Mouse (Mus musculus): ENCODE measurements around the gene Ptms.

The Ptms gene

DNA sequence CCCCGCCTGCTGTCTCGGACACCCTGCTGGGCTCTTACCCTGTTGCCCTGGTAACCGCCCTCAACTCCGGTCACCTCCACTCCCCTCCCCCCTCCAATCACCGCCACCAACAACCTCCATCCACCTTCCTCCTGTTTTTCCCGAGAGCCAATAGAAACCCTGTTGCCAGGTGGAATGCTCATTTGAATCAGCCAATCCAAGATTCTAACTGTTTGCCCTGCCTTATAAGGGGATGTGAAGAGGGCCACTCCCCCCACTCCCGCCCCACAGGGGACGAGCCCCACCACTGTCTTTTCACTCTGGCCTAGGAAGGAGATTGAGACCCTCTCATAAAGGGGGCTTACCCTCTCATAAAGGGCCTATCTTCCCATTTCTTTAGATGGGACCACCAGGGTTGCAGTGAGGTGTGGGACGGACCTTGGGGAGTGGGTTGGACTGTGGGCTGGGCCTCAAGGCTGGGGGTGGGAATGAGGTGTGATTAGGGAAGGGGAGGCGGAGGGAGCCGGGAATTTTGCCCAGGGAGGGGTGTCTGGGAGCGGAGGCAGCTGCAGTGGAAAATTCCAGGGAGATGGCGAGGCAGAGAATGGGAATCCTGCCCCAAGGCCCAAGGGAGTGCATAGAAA is at the start of gene Ptms:
Ptms (minus strand) TSS at position 409 of the 623 bp plus-strand sequence.
- DNase-seq, result peak; percentile 94 to 97

DNA sequence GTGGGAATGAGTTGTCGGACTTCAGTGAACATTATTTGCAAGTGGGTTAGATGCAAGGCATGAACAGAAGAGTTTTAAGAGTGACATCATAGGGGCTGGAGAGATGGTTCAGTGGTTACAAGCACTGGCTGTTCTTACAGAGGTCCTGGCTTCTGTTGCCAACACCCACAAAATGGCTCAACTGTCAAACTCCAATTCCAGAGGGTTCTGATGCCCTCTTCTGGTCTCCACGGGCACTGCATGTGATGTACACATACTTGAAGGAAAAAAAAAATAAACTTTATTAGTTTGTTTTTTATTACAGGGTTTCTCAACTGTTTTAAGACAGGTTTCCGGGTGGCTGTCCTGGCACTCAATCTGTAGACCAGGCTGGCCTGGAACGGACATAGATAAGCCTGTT is 47.9 kb upstream of the Ptms start:
- DNase-seq, result peak; percentile 36 to 59

- no peak for DNase-seq
Observed at GRCm38 (mm10) chr6:124966466-124967118, 46.7 kb upstream of the Ptms start.

- DNase-seq, result no peak
Observed at GRCm38 (mm10) chr6:124965747-124966146, 45.8 kb upstream of the Ptms start.

GRCm38 (mm10) chr6:124965088-124965719 is 45.3 kb upstream of the Ptms start, which contains the start of gene Cops7a:
Gene Cops7a, minus strand, starts transcription at chr6:124965538.
- peak; percentile 97 for DNase-seq

- no peak for DNase-seq
Observed at GRCm38 (mm10) chr6:124964638-124965037, 44.7 kb upstream of the Ptms start.

GRCm38 (mm10) chr6:124961021-124961420 is 41.1 kb upstream of the Ptms start:
- no peak for DNase-seq

GRCm38 (mm10) chr6:124959960-124960359 is 40.1 kb upstream of the Ptms start:
- DNase-seq, result no peak

DNA sequence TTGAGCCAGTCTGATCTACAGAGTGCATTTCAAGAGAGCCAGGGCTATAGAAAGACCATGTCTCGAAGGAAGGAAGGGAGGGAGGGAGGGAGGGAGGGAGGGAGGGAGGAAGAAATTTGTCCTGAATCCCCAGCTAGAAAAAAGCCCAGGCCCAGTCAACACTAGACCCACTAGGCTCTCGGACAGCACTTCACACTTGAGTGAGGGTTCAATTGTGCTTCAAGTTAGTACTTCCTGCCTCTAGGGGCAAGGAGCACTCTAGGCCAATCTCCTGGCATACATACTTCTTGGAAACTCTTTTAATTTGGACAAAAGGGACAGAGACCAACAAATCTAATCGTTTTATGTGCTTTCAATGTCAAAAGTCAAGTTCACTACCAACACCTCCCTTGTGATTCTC is 38.2 kb upstream of the Ptms start:
- no peak for DNase-seq

GRCm38 (mm10) chr6:124955212-124955611 is 35.3 kb upstream of the Ptms start:
- DNase-seq, result no peak

DNA sequence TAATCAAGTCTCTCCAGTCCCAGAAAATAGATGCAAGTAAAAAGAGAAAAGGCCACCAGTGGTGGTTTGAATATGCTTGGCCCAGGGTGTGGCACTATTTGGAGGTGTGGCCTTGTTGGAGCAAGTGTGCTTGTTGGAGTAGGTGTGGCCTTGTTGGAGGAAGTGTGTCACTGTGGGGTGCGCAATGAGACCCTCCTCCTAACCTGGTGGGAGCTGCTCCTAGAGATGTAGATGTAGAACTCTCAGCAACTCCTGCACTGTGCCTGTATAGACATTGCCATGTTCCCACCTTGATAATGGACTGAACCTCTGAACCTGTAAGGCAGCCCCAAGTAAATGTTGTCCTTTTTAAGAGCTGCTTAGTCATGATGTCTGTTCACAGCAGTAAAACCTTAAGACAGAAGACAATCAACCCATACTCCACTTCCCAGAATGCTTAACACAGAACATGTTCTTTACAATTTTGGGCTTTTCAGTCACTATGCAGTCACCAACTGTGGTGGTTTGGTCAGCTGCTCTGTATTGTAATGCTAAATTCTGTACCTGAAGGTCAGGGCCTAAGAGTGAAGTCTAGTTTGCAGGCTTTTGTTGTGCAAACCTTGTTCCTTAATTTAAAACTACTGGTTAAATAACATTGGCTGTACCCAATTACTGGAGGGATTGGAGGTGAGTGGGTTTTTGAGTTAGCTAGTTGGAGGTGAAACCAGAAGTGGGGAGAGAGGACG is 34.2 kb upstream of the Ptms start:
- no peak for DNase-seq

DNA sequence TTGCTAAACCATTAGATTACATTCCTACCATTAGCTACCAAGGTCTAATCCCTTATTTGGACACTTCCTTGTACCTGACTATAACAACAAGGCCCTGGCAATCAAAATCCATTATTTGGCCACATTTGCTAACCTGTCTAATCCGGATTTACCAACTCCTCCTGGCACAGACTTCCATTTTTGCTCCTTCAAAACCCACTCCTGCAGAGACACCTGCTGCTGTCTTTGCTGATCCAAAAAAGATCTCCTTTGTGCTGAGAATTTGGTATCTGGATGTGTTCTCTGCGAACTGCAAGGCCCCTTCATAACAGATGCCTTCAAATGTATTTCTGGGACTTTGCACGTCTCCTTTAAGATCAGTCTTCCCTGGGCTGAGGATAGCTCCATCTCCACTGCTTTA is 23.6 kb upstream of the Ptms start:
- no peak for DNase-seq

DNA sequence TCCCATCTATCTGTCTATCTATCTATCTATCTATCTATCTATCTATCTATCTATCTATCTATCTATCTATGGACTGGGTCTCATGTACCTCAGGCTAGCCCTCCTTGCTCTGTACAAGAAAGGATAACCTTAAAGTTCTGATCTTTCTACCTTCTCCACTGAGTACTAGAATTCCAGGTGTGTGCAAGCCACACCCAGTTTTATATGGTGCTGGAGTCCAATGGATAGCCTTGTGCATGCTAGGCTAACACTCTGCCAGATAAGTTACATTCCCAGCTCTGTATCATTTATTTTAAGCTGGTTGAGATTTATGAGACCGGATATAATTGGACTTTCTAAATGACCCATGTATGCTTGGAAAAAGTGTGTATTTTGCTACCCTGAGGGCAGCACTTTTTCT is 21.8 kb upstream of the Ptms start:
- no peak for DNase-seq

GRCm38 (mm10) chr6:124938554-124938953 is 18.7 kb upstream of the Ptms start:
- no peak for DNase-seq

- peak; percentile 17 to 43 for DNase-seq
Observed at GRCm38 (mm10) chr6:124937493-124937892, 17.6 kb upstream of the Ptms start.

DNA sequence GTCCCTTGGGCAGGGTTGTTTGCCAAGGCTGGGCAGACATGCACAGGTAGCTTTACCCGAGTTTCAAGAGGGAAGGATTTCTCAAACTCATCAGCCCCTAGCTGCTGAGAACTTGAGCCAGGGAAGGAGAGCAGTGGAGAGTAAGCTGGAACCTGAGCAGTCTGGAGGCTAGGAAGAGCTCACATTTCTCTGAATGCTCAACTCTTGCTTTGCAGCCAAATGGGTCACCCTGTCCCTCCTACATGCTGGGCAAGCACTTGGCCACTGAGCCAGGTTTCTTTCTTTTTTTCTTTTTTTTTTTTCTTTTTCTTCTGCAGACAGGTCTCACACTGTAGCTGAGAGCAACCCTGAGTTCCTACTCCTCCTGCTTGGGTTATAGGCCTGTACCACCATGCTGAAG is 16.8 kb upstream of the Ptms start:
- no peak for DNase-seq

- no peak for DNase-seq
Observed at GRCm38 (mm10) chr6:124934670-124935069, 14.8 kb upstream of the Ptms start.

GRCm38 (mm10) chr6:124933127-124933526 is 13.2 kb upstream of the Ptms start:
- DNase-seq, result no peak

- no peak for DNase-seq
Observed at GRCm38 (mm10) chr6:124932314-124932695, 12.4 kb upstream of the Ptms start.

- DNase-seq, result peak; percentile 70
Observed at GRCm38 (mm10) chr6:124931525-124932313, 11.8 kb upstream of the Ptms start.

- peak; percentile 99 to 100 for DNase-seq
Observed at GRCm38 (mm10) chr6:124930754-124931524, 11.0 kb upstream of the Ptms start, which contains the start of gene Mlf2. Gene Mlf2, plus strand, starts transcription at chr6:124931386.

- DNase-seq, result peak in 1 of 2 experiments; percentile 36
Observed at GRCm38 (mm10) chr6:124930231-124930630, 10.3 kb upstream of the Ptms start.
